Mouse (Mus musculus) lung, postnatal 0 days (tissue): ENCODE results near the gene Gpx8.

Experiments used
- CTCF ChIP-seq: IDR thresholded peaks from 2 replicates; pipeline ENCODE4 v1.5.1; 2016; ENCODE audit warnings: antibody characterized with exemption, mild to moderate bottlenecking
- EP300 ChIP-seq: IDR thresholded peaks from 2 replicates; pipeline ENCODE4 v1.6.1; 2016; ENCODE audit warnings: antibody characterized with exemption, mild to moderate bottlenecking, control low read depth

GRCm38 (mm10) chr13:113094618-113095017 lies 48.4 kb upstream of the Gpx8 start:
- TF ChIP-seq EP300 (no peak), CTCF (no peak)
